Comparison of ENCODE assay signal across 24 mouse cellular contexts in genomic region chr19:35180102-35180501, GRCm38 (mm10).
DNase-seq lines count a peak whose midpoint lies in the region; ATAC-seq lines count a peak whose summit lies in the region.
"Had no signal": no experiment of that assay in that cellular context is flagged by ENCODE, and none has a peak within 500 bp of the region (broad histone marks: within the 10 kb centered on the region; RNA-seq: fewer than 3 reads in every experiment).

No protein-coding gene starts in this region.

- no peaks in the 10 kb centered on the region for H3K36me3 ChIP-seq in forebrain, embryonic 13.5 days (ENCODE audit: poor library complexity, severe bottlenecking)
- H3K36me3 ChIP-seq in forebrain, embryonic 16.5 days (ENCODE audit: control insufficient read depth, insufficient read depth) = no peaks in the 10 kb centered on the region
- no peaks in the 10 kb centered on the region for H3K36me3 ChIP-seq in kidney, embryonic 14.5 days (ENCODE audit: control insufficient read depth, insufficient read depth, low read length)
- H3K36me3 ChIP-seq: embryonic facial prominence, embryonic 10.5 days; embryonic facial prominence, embryonic 12.5 days; forebrain, embryonic 12.5 days had no signal

- ATAC-seq in forebrain, embryonic 13.5 days = peak; percentile 27; the same call in 1 of the 2 replicates
- no peak for ATAC-seq in forebrain, embryonic 16.5 days
- no peak for ATAC-seq in kidney, embryonic 14.5 days (ENCODE audit: low FRiP score, low TSS enrichment)
- ATAC-seq: CD4-positive, CD25-positive, alpha-beta regulatory T cell, adult 4 months; forebrain, postnatal 0 days; Patski had no signal

- no peak overlapping the region for H3K9ac ChIP-seq in forebrain, embryonic 13.5 days
- H3K9ac ChIP-seq in forebrain, embryonic 16.5 days (replicated peaks; ENCODE audit: low read depth, low read length) = no peak overlapping the region
- H3K9ac ChIP-seq in kidney, embryonic 14.5 days (ENCODE audit: low read depth, low read length) = no peak overlapping the region
- H3K9ac ChIP-seq: embryonic facial prominence, embryonic 12.5 days; forebrain, embryonic 12.5 days; forebrain, postnatal 0 days had no signal

- H3K4me3 ChIP-seq in forebrain, embryonic 13.5 days = no peak overlapping the region
- H3K4me3 ChIP-seq in forebrain, embryonic 16.5 days (replicated peaks; ENCODE audit: low read length) = no peak overlapping the region
- H3K4me3 ChIP-seq in kidney, embryonic 14.5 days (ENCODE audit: low read length) = no peak overlapping the region
- H3K4me3 ChIP-seq: embryonic facial prominence, embryonic 10.5 days; embryonic facial prominence, embryonic 12.5 days; forebrain, embryonic 12.5 days had no signal

- DNase-seq in ES-CJ7 (ENCODE audit: low read depth, low spot score) = peak; percentile 54
- DNase-seq in R1 (ENCODE audit: low read depth, low spot score) = peak; percentile 72
- DNase-seq in ZHBTc4 (ENCODE audit: low read depth, low spot score) = peak; percentile 66
- no peak for DNase-seq in right cerebral cortex, adult 2 months (ENCODE audit: low spot score in 2 of 2)
- DNase-seq in retina, embryonic 14.5 days (ENCODE audit: low spot score) = no peak
- DNase-seq: adrenal gland, adult 2 months; adrenal gland, postnatal 10 days; adrenal gland, postnatal 25 days; B cell, adult 2 months; cerebellum, adult 11-12 months; cerebellum, adult 2 months; cerebellum, adult 9-10 months; cerebellum, postnatal 10 days; cerebellum, postnatal 25 days; forebrain, postnatal 0 days had no signal

- 41% methylated on average over 1 of the region's 1 CpGs for WGBS in forebrain, embryonic 13.5 days
- 53% methylated on average over 1 of the region's 1 CpGs for WGBS in forebrain, embryonic 16.5 days
- WGBS in kidney, embryonic 14.5 days = 92% methylated on average over 1 of the region's 1 CpGs

- H3K4me1 ChIP-seq in forebrain, embryonic 13.5 days = no peaks in the 10 kb centered on the region
- no peaks in the 10 kb centered on the region for H3K4me1 ChIP-seq in forebrain, embryonic 16.5 days (replicated peaks; ENCODE audit: control insufficient read depth, insufficient read depth, low read length)
- H3K4me1 ChIP-seq in kidney, embryonic 14.5 days (ENCODE audit: control insufficient read depth, insufficient read depth, low read length) = no peaks in the 10 kb centered on the region
- H3K4me1 ChIP-seq: embryonic facial prominence, embryonic 10.5 days; embryonic facial prominence, embryonic 12.5 days; forebrain, embryonic 12.5 days had no signal

- 0 out of 2 replicates have a peak, but pooled peaks cover 2% of the 10 kb centered on the region for H3K9me3 ChIP-seq in forebrain, embryonic 13.5 days (replicated peaks)
- H3K9me3 ChIP-seq in forebrain, embryonic 16.5 days (ENCODE audit: control insufficient read depth, low read length) = no peaks in the 10 kb centered on the region
- no peaks in the 10 kb centered on the region for H3K9me3 ChIP-seq in kidney, embryonic 14.5 days (ENCODE audit: control insufficient read depth, low read length)
- H3K9me3 ChIP-seq: embryonic facial prominence, embryonic 10.5 days; embryonic facial prominence, embryonic 12.5 days; forebrain, embryonic 12.5 days had no signal

- H3K27ac ChIP-seq in forebrain, embryonic 13.5 days = no peak overlapping the region
- no peak overlapping the region for H3K27ac ChIP-seq in forebrain, embryonic 16.5 days (ENCODE audit: low read length)
- no peak overlapping the region for H3K27ac ChIP-seq in kidney, embryonic 14.5 days (ENCODE audit: low read depth, low read length)
- H3K27ac ChIP-seq: embryonic facial prominence, embryonic 10.5 days; embryonic facial prominence, embryonic 12.5 days; forebrain, embryonic 12.5 days had no signal

- H3K4me2 ChIP-seq in forebrain, embryonic 13.5 days = no peak overlapping the region
- H3K4me2 ChIP-seq in forebrain, embryonic 16.5 days (ENCODE audit: low read length) = no peak overlapping the region
- no peak overlapping the region for H3K4me2 ChIP-seq in kidney, embryonic 14.5 days (replicated peaks; ENCODE audit: low read depth, low read length)
- H3K4me2 ChIP-seq: embryonic facial prominence, embryonic 12.5 days; forebrain, embryonic 12.5 days had no signal

- H3K27me3 ChIP-seq in forebrain, embryonic 13.5 days = no peaks in the 10 kb centered on the region
- no peaks in the 10 kb centered on the region for H3K27me3 ChIP-seq in forebrain, embryonic 16.5 days (replicated peaks; ENCODE audit: control insufficient read depth, insufficient read depth, low read length)
- no peaks in the 10 kb centered on the region for H3K27me3 ChIP-seq in kidney, embryonic 14.5 days (ENCODE audit: control insufficient read depth, insufficient read depth, low read length)
- H3K27me3 ChIP-seq: CH12.LX; embryonic facial prominence, embryonic 12.5 days; forebrain, embryonic 12.5 days had no signal

Comparison
In these comparisons a context has a peak if more than half of its experiments do, and no peak if none do; other contexts are left out.
1. DNase-seq: peak in ES-CJ7 (single experiment), R1 (single experiment) and ZHBTc4 (single experiment); none in right cerebral cortex, adult 2 months (0 of 2) and retina, embryonic 14.5 days (single experiment).